Comparison of ENCODE assay signal across 8 mouse cellular contexts in the genomic region with DNA sequence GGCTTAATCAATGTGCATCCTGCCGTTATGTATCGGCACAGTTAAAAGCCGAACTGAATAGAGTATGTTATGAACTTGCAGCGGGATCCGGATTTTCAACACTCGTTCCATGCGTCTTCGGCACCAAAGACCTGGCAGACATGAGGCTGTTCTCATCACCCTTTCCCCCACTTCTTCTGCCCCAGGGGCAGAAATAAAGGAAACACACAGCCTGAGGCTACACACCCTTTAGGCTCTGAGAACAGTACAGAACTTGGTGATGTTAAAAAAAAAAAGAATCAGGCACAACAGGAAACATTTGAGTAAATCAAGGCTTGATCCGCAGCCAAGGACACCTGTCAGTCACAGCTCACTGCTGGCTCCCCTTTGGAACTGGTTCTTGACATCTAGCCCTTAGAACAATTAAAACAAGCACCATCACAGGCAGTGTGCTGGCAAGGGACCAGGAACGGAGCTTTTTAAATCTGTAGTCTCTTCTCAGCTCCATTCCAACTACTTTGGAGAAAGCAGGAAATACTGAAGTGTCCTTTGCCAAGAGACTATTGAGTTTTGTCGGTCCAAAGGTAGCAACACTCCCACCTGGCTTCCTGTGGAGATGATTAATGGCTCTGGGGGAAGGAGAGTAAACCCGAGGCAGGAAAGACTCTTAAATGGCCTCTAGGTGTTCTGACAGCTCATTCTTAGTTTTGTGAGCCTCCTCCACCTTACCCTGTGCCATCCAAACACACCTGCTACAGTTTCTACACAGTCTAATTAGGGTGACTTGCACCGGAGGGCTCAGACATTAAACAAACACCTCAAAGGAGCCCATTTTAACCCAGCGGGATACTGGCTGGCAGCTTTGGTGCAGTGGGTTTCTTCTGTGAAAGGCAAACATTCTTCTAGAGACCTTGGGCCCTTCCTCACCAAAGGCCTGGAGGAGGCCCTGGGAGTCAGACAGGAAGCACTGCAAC. TPM values are rescaled to one million over a fixed set of nuclear protein-coding genes. Genes with fewer than 3 reads are reported as not detected.
A peak's percentile ranks its signal among the peaks of the same experiment; 100 is the strongest.
DNase-seq lines count a peak whose midpoint lies in the region; ATAC-seq lines count a peak whose summit lies in the region.

No protein-coding gene starts in this region.

- DNase-seq in layer of hippocampus, adult 9-11 months, result peak; percentile 15
- no peak for DNase-seq in layer of hippocampus, postnatal 36 days
- DNase-seq in cerebellum, postnatal 25 days, result peak; percentile 39 to 62
- peak; percentile 32 for DNase-seq in kidney, adult 18-20 months
- DNase-seq in lung, postnatal 36 days, result peak; percentile 83
- DNase-seq in layer of hippocampus, postnatal 14 days (ENCODE audit: low spot score in 2 of 2), result no peak
- no peak for DNase-seq in spleen, adult 12 weeks (ENCODE audit: low spot score)

- ATAC-seq in erythroblast, adult 5-6 weeks (replicated peaks; ENCODE audit: low FRiP score, poor library complexity, severe bottlenecking), result no peak

RNA-seq across cellular contexts. Expression of gene Atp8a1, which starts 50.0 kb away (rescaled TPM):
- total RNA-seq in layer of hippocampus, postnatal 36 days (2021), result 100 to 1,000 TPM; 163 to 183 TPM
- total RNA-seq in erythroblast, adult 5-6 weeks (2015; ENCODE audit: low replicate concordance), result 230 and 244 TPM in 2 replicates
- 267 and 308 TPM in 2 replicates for total RNA-seq in erythroblast, adult 5-6 weeks (2017; ENCODE audit: low replicate concordance)
- 100 to 1,000 TPM; 141 to 150 TPM for total RNA-seq in layer of hippocampus, postnatal 14 days (2021)

Comparison
In these comparisons a context has a peak if more than half of its experiments do, and no peak if none do; other contexts are left out.
1. DNase-seq: peak in layer of hippocampus, adult 9-11 months (single experiment), cerebellum, postnatal 25 days (2 of 2), kidney, adult 18-20 months (single experiment) and lung, postnatal 36 days (single experiment); none in layer of hippocampus, postnatal 36 days (0 of 2), layer of hippocampus, postnatal 14 days (0 of 2) and spleen, adult 12 weeks (single experiment).